Mouse (Mus musculus) kidney, postnatal 36 days (tissue): Measurements from ENCODE around the gene Gm28729.
"Not testable (repeated sequence)": the region's sequence is repeated elsewhere in the genome, so short reads cannot be mapped to it uniquely, and the experiment has no call there.

ENCODE experiments used
- DNase-seq, 2 experiments: peaks; one replicate each; pipeline ENCODE4 v3.0.0; 2021 to 2022; ENCODE audit warnings: mixed read lengths in 2 of 2

The Gm28729 gene

GRCm38 (mm10) chr9:96524972-96525506, at the start of gene Gm28729:
Gene Gm28729, minus strand, starts transcription at chr9:96525264.
- no peak for DNase-seq

- DNase-seq = peak in 1 of 2 experiments; percentile 29
These were observed 48.2 kb upstream of the Gm28729 start for GRCm38 (mm10) chr9:96573252-96573651.

- DNase-seq = no peak
These were observed 47.7 kb upstream of the Gm28729 start for GRCm38 (mm10) chr9:96572754-96573153.

GRCm38 (mm10) chr9:96566470-96566996, 41.5 kb upstream of the Gm28729 start:
- peak in 1 of 2 experiments; percentile 5 for DNase-seq

GRCm38 (mm10) chr9:96563501-96563900, 38.4 kb upstream of the Gm28729 start:
- no peak for DNase-seq

DNA sequence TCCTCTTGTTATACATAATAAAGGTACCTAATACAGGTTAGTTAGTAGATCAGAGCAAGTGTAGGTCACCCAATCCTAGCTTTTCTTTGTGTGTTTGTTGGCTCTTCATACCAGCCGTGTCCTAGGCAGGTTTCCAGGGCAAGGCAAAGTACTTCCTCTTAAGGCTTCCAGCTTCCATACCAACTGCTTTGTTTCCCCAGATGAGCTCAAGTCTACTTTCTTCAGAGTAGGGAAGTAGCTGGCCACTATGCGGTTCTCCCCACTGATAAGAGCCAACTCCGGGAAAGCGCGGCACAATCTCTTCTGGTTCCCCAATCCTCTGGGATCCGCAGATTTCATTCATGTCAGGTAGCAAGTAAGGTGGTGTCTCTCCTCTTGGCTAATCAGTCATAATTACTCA, 34.1 kb upstream of the Gm28729 start:
- DNase-seq = no peak

GRCm38 (mm10) chr9:96558594-96558993, 33.5 kb upstream of the Gm28729 start:
- no peak for DNase-seq

- peak in 1 of 2 experiments; percentile 22 for DNase-seq
These were observed 29.0 kb upstream of the Gm28729 start for GRCm38 (mm10) chr9:96554095-96554494.

DNA sequence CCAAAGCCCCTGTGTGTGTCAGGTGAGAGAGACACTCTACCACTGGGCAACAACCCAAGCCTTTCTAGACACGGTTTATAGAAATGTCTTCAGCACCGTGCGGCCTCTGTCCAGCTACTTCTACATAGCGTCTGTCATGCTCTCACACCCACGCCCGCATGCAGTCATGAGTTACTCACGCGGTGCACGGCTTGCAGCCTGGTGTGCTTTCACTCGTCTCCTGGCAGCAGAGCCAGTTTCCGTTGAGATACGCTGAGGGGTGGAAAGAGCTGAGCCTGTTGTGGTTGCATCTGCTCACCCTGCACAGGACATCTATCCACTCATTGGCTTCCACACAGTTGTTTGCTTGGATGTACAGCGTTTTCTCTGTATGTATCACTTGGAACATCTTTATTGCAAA, 20.3 kb upstream of the Gm28729 start:
- DNase-seq = no peak

DNA sequence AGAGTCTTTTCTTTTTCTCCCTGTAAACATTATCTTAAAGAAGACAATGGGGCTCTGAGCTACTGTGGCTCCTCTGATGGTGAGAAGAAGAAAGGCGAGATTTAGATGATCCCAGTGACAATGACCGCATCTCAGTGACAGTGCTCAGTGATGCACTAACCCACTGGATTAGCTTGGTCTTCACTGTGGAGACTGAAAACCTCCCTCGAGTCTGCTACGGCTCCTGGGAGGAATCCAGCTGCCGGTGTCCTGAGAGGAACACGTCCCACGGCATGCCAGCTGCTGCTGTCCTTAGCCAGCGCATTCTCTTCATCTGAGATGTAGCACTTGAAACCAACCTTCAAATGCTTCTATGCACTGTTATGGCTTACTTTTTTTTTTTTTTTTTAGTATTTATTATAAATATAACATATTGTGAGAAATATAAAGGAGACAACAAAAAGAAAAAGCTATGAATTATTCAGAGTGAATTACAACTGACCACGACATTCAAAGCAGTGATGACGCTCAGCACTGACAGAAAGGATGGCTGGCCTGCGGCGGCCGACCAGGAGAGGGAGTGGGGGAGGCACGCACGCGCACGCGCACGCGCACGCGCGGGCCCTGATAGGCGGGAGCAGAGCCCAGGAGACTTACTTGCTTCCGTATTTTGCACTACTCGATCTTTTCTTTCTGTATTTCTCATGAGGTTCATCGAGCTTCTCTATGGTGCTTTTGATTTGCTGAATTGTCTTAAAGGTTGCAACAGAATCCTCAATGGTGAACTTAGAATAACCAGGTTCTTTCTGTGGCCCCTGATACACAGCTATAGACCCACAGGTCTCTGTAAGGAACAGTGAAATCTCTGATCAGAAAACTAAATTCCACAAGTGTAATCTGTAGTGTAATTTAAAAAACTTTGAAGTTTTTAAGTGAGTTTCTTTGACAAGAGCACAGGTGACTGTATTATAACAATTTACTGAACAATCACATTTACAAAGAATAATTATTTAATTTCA, 18.9 kb upstream of the Gm28729 start:
- peak; percentile 22 to 52 for DNase-seq

DNA sequence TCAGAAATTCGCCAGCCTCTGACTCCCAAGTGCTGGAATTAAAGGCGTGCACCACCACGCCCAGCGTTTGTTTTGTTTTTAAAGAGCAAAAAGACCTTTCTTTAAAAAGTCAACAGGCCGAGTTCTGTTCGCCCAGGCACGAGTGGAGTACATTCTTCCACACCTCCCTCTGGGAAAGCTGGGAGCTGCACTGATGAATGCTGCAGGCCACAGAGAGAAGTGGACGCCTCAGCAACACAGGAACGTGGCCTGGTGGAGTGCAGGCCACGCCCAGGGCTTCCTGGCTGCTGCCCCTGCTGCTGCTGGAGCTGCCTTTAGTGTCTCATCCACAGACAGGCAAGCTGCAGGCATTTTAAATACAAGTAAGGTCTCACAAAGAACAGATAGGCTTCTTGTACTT, 13.9 kb upstream of the Gm28729 start:
- no peak for DNase-seq

- no peak for DNase-seq
These were observed 12.5 kb upstream of the Gm28729 start for GRCm38 (mm10) chr9:96537615-96537919.

DNA sequence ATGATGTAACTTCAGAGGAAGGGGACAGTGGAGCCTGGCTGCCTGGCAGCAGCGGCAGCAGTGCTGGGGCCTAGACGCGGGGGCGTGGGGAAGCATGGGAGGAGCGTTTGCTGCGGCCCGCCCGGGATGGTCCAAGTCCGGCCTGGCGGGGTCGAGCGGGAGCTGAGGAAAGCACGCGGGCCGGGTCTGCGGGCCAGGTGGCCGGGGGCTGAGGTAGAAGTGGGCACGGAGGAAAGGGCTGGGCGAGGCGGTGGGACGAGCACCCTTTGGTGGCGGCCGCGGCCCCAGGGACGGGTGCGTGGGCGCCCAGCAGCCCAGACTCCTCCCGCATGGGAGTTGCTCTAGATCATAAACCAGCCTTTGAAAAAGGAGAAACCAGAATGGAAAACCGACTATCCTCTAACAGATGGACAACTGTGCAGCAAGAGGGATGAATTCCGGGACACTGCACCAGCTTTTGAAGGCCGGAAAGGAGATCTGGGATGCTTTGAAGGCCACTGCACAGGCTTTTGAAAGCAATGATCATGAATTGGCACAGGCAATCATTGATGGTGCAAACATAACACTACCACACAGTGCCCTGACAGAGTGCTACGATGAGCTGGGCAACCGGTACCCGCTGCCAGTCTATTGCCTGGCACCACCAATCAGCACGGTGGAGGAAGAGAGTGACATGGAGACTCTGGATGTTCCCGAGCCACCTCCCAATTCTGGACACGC, 12.0 kb upstream of the Gm28729 start:
- DNase-seq = peak; percentile 14 to 55

DNA sequence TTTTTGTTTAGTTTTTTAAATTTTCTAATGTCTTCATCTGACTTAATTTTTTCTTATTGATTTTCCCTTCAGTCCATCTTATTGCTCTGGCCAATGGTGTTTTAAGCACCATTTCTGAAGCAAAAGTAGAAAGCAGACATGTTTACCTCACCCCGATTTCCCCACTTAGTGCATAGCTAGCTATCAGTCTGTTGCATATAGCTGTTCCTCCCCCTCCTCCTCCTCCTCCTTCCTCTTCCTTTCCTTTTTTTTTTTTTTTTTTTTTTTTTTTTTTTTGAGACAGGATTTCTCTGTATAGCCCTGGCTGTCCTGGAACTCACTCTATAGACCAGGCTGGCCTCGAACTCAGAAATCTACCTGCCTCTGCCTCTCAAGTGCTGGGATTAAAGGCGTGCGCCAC, 11.0 kb upstream of the Gm28729 start:
- DNase-seq = not testable (repeated sequence)

DNA sequence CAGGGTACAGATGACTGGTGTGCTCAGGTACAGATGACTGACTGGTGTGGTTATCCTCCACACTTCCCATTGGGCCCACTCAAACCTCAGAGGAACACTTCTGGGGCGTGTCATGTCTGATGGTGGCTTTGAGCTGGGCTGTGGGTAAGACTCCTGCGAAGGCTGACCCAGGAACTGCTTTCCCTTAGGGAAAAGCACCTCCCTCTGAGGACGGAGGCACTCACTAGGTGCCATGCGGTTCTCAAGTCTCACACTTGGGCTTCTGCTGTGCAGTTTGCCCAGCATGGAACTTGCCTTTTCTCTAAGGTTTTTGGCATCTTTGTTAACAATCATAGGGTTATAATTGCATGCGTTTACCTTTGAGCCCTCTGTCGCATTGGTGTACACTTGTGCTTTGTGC, 10.4 kb upstream of the Gm28729 start:
- no peak for DNase-seq

DNA sequence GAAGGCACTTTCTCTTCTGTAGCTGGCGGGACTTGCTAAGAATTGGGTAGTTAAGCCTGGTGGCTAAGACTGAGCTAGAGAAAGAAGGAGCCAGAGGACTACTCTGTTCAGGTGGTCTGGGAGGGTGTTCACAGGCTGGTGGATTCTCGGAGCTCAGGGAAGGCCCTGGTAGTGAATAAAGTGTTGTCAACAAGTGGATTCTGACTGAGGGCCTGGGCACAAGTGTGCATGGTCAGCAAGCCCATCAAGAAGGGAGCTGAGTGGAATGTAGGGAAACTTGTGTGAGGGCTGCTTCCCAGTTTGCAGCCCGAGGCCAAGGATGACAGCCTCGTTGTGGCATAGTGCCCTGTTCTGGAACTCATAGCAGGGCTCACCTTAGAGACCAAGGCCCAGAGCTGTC, 9.2 kb upstream of the Gm28729 start:
- DNase-seq = no peak

GRCm38 (mm10) chr9:96533476-96533875, 8.4 kb upstream of the Gm28729 start:
- DNase-seq = no peak

DNA sequence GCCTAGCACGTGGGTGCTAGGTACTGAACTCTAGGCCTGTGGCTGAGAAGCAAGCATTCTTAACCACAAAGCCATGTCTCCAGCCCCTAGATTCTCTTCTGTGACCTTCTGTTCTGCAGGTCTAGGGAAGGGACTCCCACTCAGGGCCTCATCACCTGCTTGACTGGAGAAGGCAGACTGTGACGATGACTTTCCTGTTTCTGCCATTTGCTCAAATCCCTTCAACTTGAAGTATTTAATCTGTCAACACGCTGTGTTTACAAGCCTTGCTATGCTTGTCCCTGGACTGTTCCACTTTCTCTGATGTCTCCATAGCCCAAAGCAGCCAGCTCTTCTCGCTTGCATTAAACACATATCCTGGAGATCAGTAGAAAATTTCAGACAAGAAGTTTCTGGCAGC, 7.5 kb upstream of the Gm28729 start:
- no peak for DNase-seq

- DNase-seq = peak; percentile 64 to 65
These were observed 5.6 kb upstream of the Gm28729 start for GRCm38 (mm10) chr9:96530674-96531081.

GRCm38 (mm10) chr9:96529961-96530673, 5.1 kb upstream of the Gm28729 start:
- DNase-seq = no peak

- no peak for DNase-seq
These were observed 947 bp upstream of the Gm28729 start for GRCm38 (mm10) chr9:96526011-96526410.

GRCm38 (mm10) chr9:96523148-96523547, 1.9 kb downstream of the Gm28729 start:
- DNase-seq = no peak

GRCm38 (mm10) chr9:96521574-96521973, 3.5 kb downstream of the Gm28729 start:
- not testable (repeated sequence) for DNase-seq
